Mouse (Mus musculus): ENCODE measurements around the gene Cnpy1. TPM values are rescaled to one million over a fixed set of nuclear protein-coding genes. Genes with fewer than 3 reads are reported as not detected.
A peak's percentile ranks its signal among the peaks of the same experiment; 100 is the strongest.

Cnpy1 gene
- polyA plus RNA-seq (2012; rRNA removed), result 0.40 and 0.48 TPM in 2 replicates

- DNase-seq (ENCODE audit: extremely low spot score in 1 of 2, low spot score in 1 of 2), result no peak
These were observed at the start of gene Cnpy1 for GRCm38 (mm10) chr5:28245574-28245973. TSS of gene Cnpy1 (minus strand) at chr5:28245806.

DNA sequence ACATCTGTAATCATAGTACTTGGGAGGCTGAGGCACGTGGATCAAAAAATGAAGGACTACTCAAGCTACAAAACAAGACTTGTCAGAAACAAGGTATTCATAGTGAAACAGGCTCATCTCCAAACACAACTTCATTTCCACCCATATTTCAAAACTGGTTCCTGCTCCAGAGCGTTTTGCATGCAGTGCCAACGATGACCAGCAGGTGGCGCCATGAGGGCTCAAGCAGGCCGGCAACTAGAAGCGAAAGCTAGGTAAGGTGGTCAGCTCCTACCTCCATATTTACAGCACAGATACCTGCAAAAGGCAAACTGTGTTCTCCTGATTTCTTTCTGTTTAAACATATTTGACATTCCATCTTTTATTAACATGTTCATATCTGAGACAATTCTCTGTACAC lies 48.4 kb upstream of the Cnpy1 start:
- DNase-seq (ENCODE audit: extremely low spot score in 1 of 2, low spot score in 1 of 2), result peak; percentile 32 to 94

- no peak for DNase-seq (ENCODE audit: extremely low spot score in 1 of 2, low spot score in 1 of 2)
These were observed 46.7 kb upstream of the Cnpy1 start for GRCm38 (mm10) chr5:28292281-28292680.

DNA sequence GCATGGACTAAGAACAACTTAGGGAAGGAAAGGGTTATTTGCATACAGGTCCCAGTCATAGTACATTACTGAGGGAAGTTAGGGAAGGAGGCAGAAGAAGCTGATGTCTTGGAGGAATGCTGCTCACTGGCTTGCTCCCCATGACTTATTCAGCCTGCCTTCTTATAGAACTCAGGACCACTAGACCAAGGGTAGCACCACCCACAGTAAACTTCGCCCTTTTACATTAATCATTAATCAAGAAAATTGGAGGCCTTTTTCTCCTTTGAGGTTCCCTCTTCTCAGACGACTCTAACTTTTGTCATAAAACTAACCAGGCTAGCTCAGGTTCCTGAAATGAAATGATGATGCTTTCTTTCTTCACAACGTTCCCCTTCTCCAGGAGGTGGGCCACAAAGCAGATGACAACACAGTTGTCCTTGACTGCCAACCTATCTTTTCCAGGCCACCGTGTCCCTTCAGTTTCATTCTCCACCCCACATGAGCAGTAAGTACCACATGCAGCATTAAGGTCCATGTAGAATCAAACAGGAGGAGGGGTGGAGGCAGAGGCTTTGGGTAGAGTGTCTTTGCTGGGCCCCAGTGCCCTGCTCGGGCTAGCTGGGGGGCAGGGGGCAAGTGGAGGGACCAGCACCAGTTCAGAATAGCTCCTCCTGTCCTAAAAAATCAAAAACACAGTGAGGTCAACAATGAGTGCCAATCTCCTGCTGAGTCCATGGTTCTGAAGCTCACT lies 45.7 kb upstream of the Cnpy1 start:
- DNase-seq (ENCODE audit: extremely low spot score in 1 of 2, low spot score in 1 of 2), result no peak

DNA sequence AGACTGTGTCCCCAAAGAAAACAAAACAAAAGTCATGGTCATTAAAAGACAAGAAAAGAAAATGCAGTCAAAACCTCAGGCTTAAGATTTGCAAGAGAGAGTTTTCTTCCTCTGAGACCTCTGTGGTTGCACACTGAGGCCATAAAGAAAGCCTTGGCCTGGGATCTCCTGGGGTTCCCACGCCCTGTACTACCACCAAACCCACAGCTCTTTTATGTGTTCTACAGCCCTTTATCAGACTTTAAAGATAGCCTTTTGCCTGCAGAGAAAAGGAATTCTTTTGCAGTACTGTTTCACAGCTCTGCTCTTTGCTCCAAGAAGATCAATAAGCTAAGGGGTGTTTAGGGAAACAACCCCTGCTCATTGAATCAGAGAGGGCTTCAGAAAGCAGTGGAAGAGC lies 45.0 kb upstream of the Cnpy1 start:
- DNase-seq (ENCODE audit: extremely low spot score in 1 of 2, low spot score in 1 of 2), result no peak

DNA sequence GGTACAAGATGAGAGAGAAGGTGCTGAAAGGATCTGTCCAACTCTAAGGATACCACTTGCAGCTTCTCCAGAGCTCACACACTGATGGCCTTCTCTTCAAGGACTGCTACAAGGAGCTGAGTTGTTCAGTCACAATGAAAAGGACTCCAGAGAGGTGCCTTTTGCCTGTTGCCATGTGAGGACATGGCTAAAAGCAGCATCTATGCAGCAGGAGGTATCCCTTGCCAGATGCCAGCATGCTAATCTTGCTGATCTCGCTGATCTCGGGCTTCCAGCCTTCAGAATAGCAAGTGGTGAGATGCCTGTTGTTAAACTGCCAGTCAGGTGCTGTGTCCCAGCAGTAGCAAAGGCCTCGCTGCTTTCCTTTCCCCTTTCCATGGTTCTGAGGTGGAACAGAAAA lies 43.5 kb upstream of the Cnpy1 start:
- DNase-seq (ENCODE audit: extremely low spot score in 1 of 2, low spot score in 1 of 2), result no peak

DNA sequence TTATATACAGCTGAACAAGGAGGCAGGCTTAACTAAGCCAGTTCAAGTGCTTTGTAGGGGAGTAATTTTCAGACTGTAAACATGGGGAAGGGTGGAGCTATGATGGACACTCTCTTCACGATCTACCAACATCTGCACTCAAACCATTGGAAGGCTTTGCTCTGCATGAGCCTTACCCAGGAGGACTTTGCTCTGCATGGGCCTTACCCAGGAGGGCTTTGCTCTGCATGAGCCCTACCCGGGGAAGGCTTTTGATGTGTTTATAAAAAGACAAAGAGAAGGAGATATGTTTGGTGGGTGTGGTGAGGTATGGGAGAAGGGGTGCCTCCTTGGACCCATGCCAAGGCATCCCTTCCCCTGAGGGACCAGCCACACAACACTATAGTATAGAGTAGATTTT lies 31.7 kb upstream of the Cnpy1 start:
- DNase-seq (ENCODE audit: extremely low spot score in 1 of 2, low spot score in 1 of 2), result no peak

- DNase-seq (ENCODE audit: extremely low spot score in 1 of 2, low spot score in 1 of 2), result no peak
These were observed 27.2 kb upstream of the Cnpy1 start for GRCm38 (mm10) chr5:28272836-28273235.

GRCm38 (mm10) chr5:28269469-28269991 lies 23.9 kb upstream of the Cnpy1 start:
- no peak for DNase-seq (ENCODE audit: extremely low spot score in 1 of 2, low spot score in 1 of 2)

DNA sequence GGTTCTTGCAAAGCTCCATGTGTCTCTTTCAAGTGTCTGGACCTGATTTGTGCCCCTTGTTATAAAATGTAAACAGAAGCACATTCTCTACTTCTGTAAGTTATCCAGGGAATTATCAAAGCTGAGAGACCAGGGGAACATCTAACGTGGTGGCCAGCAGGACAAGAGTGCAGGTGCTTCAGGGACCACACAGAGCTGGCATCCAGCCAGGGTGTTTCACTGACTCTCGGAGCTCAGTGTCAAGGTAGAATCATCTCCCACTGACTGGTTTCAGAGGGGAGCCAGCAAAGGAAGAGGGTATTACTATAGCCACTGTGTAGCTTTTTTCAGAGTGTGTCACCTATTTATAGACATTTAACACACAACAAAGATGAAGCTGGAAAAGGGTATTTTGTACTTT lies 22.0 kb upstream of the Cnpy1 start:
- DNase-seq (ENCODE audit: extremely low spot score in 1 of 2, low spot score in 1 of 2), result no peak

- DNase-seq (ENCODE audit: extremely low spot score in 1 of 2, low spot score in 1 of 2), result no peak
These were observed 20.0 kb upstream of the Cnpy1 start for GRCm38 (mm10) chr5:28265653-28266052.

- DNase-seq (ENCODE audit: extremely low spot score in 1 of 2, low spot score in 1 of 2), result no peak
These were observed 18.2 kb upstream of the Cnpy1 start for GRCm38 (mm10) chr5:28263852-28264251.

DNA sequence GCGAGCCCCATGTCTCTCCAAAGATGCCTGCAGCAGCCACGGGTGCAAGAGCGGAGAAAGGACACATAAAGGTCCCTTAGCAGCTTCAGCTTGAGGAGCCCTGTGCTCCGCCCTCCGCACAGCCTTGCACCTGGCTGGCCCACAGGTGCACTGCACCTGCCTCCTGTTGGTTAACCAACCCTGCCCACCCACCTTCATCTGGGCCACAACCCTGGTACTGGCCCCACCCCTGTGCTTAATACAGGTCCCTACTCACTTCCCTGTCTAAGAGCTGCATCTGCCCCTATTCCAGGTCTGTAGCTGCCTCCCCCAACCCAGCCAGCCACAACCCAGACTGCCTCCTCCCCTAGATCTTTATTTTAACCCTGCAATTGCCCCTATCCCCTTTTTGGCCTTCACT lies 16.5 kb upstream of the Cnpy1 start:
- DNase-seq (ENCODE audit: extremely low spot score in 1 of 2, low spot score in 1 of 2), result no peak

DNA sequence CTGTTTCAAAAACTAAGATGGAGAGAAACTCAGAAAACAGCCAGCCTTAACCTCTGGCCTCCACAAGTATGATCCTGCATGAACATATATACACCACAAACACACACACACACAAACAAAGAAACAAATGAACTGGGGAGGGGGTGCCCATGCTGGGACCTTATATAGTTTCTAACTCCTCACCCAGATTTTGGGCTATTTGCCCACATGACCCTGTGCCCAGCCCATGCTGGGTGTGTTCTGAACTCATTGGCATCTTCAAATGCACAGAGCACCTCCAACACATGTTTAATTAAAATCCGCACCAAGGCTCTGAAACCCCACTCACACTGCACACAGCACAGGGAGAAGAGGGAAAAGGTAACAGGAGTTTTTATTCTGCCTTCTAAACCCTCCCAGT lies 14.3 kb upstream of the Cnpy1 start:
- no peak for DNase-seq (ENCODE audit: extremely low spot score in 1 of 2, low spot score in 1 of 2)

GRCm38 (mm10) chr5:28259385-28259784 lies 13.8 kb upstream of the Cnpy1 start:
- no peak for DNase-seq (ENCODE audit: extremely low spot score in 1 of 2, low spot score in 1 of 2)

DNA sequence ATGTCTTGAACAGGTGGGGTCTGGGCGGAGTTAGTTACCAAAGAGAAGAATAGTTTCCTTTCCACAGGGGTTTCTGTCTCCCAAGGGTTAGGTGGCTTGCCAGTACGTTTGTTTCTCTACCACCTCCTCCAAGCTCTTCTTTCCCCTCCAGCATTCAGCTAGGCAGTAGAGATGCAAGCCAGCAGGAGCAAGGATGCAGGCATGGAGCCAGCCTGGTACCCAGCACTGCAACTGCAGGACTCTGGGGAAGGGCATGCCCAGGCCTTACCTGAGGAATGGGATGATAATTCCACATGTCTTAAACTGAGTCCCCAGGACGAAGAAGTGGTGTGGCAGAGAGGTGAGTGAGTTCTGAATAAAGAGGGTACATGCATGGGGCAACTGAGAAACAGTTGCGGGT lies 12.2 kb upstream of the Cnpy1 start:
- no peak for DNase-seq (ENCODE audit: extremely low spot score in 1 of 2, low spot score in 1 of 2)

GRCm38 (mm10) chr5:28252999-28253398 lies 7.4 kb upstream of the Cnpy1 start:
- no peak for DNase-seq (ENCODE audit: extremely low spot score in 1 of 2, low spot score in 1 of 2)

- no peak for DNase-seq (ENCODE audit: extremely low spot score in 1 of 2, low spot score in 1 of 2)
These were observed 6.7 kb upstream of the Cnpy1 start for GRCm38 (mm10) chr5:28252260-28252659.

- no peak for DNase-seq (ENCODE audit: extremely low spot score in 1 of 2, low spot score in 1 of 2)
These were observed 5.7 kb upstream of the Cnpy1 start for GRCm38 (mm10) chr5:28251211-28251764.

DNA sequence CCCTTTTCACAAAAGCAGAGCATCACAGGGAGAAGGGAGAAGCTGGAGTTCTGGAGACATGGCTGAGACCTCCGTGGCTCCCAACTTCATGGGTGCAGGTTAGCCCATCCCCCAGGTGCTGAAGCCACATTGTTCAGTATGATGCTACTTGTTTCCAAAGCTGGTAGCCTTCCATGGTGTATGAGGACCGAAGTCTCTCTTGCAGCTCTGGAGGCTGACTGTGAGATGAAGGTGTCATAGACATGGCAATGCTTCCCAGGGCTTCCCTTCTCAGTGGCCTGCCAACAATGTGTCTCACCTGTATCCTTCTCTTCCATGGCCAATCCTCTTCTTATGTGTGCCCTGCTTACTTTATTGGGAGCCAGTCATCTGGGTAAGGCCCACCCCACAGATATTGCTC lies 4.9 kb upstream of the Cnpy1 start:
- DNase-seq (ENCODE audit: extremely low spot score in 1 of 2, low spot score in 1 of 2), result no peak

DNA sequence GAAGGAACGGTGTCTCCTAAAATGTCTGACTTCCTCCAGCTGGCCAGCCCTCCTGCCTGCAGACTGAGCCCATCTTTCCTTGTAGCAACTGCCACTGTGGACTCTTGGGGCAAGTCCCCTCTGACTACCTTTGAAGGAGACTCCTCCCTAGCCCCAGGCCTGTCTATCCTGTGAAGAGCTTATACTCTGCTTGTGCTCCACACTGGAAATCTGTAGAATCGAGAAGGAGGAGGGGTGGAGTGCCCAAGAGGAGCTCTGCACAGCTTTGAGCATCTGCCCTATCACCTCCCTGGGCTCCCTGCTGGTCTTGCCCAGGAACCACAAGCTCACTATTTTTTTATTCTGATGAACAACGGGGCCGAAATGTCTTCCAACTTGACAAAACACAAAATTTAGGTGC lies 485 bp downstream of the Cnpy1 start:
- no peak for DNase-seq (ENCODE audit: extremely low spot score in 1 of 2, low spot score in 1 of 2)

- DNase-seq (ENCODE audit: extremely low spot score in 1 of 2, low spot score in 1 of 2), result no peak
These were observed 2.0 kb downstream of the Cnpy1 start for GRCm38 (mm10) chr5:28243501-28244177.
